Mouse (Mus musculus) retina, embryonic 14.5 days (tissue): ENCODE data around the gene Blnk.

Experiments
- DNase-seq: peaks from one replicate; pipeline ENCODE4 v3.0.0-alpha.2; 2015; ENCODE audit warnings: low spot score

Blnk gene

GRCm38 (mm10) chr19:40999569-40999968 lies 5.2 kb upstream of the Blnk start:
- DNase-seq, result no peak

GRCm38 (mm10) chr19:40998469-40999170 lies 4.3 kb upstream of the Blnk start:
- no peak for DNase-seq

- DNase-seq, result no peak
These were observed 2.4 kb upstream of the Blnk start for GRCm38 (mm10) chr19:40996722-40997121.

- DNase-seq, result no peak
These were observed 1.4 kb upstream of the Blnk start for GRCm38 (mm10) chr19:40995449-40996401.

- DNase-seq, result no peak
These were observed 576 bp upstream of the Blnk start for GRCm38 (mm10) chr19:40994911-40995310.

GRCm38 (mm10) chr19:40993356-40993755 lies 979 bp downstream of the Blnk start:
- no peak for DNase-seq

- DNase-seq, result no peak
These were observed 1.8 kb downstream of the Blnk start for GRCm38 (mm10) chr19:40992517-40993044.

GRCm38 (mm10) chr19:40992096-40992495 lies 2.2 kb downstream of the Blnk start:
- no peak for DNase-seq

- no peak for DNase-seq
These were observed 2.7 kb downstream of the Blnk start for GRCm38 (mm10) chr19:40991626-40992025.

GRCm38 (mm10) chr19:40990781-40991343 lies 3.5 kb downstream of the Blnk start:
- DNase-seq, result no peak

- DNase-seq, result no peak
These were observed 4.3 kb downstream of the Blnk start for GRCm38 (mm10) chr19:40989961-40990600.

- no peak for DNase-seq
These were observed 5.5 kb downstream of the Blnk start for GRCm38 (mm10) chr19:40988856-40989255.

- DNase-seq, result no peak
These were observed 9.8 kb downstream of the Blnk start for GRCm38 (mm10) chr19:40984536-40984935.

GRCm38 (mm10) chr19:40980671-40981070 lies 13.7 kb downstream of the Blnk start:
- no peak for DNase-seq

GRCm38 (mm10) chr19:40978026-40978425 lies 16.3 kb downstream of the Blnk start:
- peak; percentile 17 for DNase-seq

GRCm38 (mm10) chr19:40976946-40977917 lies 17.1 kb downstream of the Blnk start:
- no peak for DNase-seq

GRCm38 (mm10) chr19:40971273-40971914 lies 22.9 kb downstream of the Blnk start:
- DNase-seq, result no peak

GRCm38 (mm10) chr19:40970775-40971174 lies 23.6 kb downstream of the Blnk start:
- no peak for DNase-seq

GRCm38 (mm10) chr19:40970301-40970700 lies 24.0 kb downstream of the Blnk start:
- no peak for DNase-seq
